Mouse (Mus musculus): ENCODE results near the gene Gm45623. TPM values are rescaled to one million over a fixed set of nuclear protein-coding genes. Genes with fewer than 3 reads are reported as not detected.

Gene Gm45623
- polyA plus RNA-seq, 1 experiment from 2014 or later = 1.9 TPM

- H3K36me3 ChIP-seq (ENCODE audit: control insufficient read depth, insufficient read depth, low read length) = peaks cover 6% of the 10 kb centered on the region
- H3K27me3 ChIP-seq (ENCODE audit: control insufficient read depth, insufficient read depth, low read length) = no peaks in the 10 kb centered on the region
- H3K4me3 ChIP-seq (replicated peaks; ENCODE audit: low read length) = no peak overlapping the region
- H3K4me1 ChIP-seq (ENCODE audit: control insufficient read depth, insufficient read depth, low read length) = peaks cover 15% of the 10 kb centered on the region
- no peak overlapping the region for H3K27ac ChIP-seq (ENCODE audit: low read length)
- H3K9ac ChIP-seq (ENCODE audit: low read length) = no peak overlapping the region
- 91% methylated on average over 2 of the region's 2 CpGs for WGBS
- H3K9me3 ChIP-seq (replicated peaks; ENCODE audit: control insufficient read depth, low read length) = no peaks in the 10 kb centered on the region; the same call in 1 of the 2 replicates
- no peak for ATAC-seq (ENCODE audit: insufficient read depth, low FRiP score)
- H3K4me2 ChIP-seq (ENCODE audit: low read depth, low read length) = no peak overlapping the region
These were observed 41.4 kb downstream of the Gm45623 start for GRCm38 (mm10) chr13:56712221-56712620.

DNA sequence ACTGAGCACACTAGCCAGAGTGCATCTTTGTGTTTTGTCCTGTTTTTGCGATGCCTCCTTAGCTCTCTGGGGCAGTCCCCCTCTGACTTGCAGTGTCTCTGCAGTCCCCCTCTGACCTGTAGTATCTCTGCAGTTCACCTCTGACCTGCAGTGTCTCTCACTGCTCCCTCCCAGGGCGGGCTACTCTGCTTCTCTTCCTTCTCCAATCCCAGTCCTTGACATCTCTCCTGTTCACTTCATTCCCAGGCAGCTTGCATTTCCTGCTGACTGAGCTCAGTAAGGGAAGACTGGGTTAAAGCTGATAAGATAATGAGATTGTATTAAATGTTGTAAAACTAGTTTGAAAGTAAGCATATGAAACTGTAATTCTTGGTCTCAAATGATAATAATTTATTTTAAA lies 43.0 kb downstream of the Gm45623 start:
- Histone ChIP-seq H3K9me3 (replicated peaks; ENCODE audit: control insufficient read depth, low read length) (no peaks in the 10 kb centered on the region; the same call in 1 of the 2 replicates), H3K4me3 (replicated peaks; ENCODE audit: low read length) (no peak overlapping the region), H3K27me3 (ENCODE audit: control insufficient read depth, insufficient read depth, low read length) (no peaks in the 10 kb centered on the region), H3K4me2 (ENCODE audit: low read depth, low read length) (no peak overlapping the region), H3K9ac (ENCODE audit: low read length) (peak overlapping the region; percentile 3; the same call in 1 of the 2 replicates), H3K36me3 (ENCODE audit: control insufficient read depth, insufficient read depth, low read length) (peaks cover 6% of the 10 kb centered on the region), H3K4me1 (ENCODE audit: control insufficient read depth, insufficient read depth, low read length) (peaks cover 22% of the 10 kb centered on the region), H3K27ac (ENCODE audit: low read length) (0 out of 2 replicates have a peak overlapping the region, but pooled peaks have one; percentile 29)
- WGBS = 48% methylated on average over 2 of the region's 2 CpGs
- 0 out of 2 replicates have a peak, but pooled peaks have one; percentile 17 for ATAC-seq (ENCODE audit: insufficient read depth, low FRiP score)

- Histone ChIP-seq H3K9ac (ENCODE audit: low read length) (no peak overlapping the region), H3K27me3 (ENCODE audit: control insufficient read depth, insufficient read depth, low read length) (no peaks in the 10 kb centered on the region), H3K36me3 (ENCODE audit: control insufficient read depth, insufficient read depth, low read length) (peaks cover 6% of the 10 kb centered on the region), H3K4me1 (ENCODE audit: control insufficient read depth, insufficient read depth, low read length) (peaks cover 39% of the 10 kb centered on the region), H3K4me3 (replicated peaks; ENCODE audit: low read length) (no peak overlapping the region), H3K9me3 (replicated peaks; ENCODE audit: control insufficient read depth, low read length) (no peaks in the 10 kb centered on the region; the same call in 1 of the 2 replicates), H3K4me2 (ENCODE audit: low read depth, low read length) (no peak overlapping the region), H3K27ac (ENCODE audit: low read length) (no peak overlapping the region)
- WGBS = 64% methylated on average over 4 of the region's 4 CpGs
- no peak for ATAC-seq (ENCODE audit: insufficient read depth, low FRiP score)
These were observed 46.0 kb downstream of the Gm45623 start for GRCm38 (mm10) chr13:56707606-56708005.

DNA sequence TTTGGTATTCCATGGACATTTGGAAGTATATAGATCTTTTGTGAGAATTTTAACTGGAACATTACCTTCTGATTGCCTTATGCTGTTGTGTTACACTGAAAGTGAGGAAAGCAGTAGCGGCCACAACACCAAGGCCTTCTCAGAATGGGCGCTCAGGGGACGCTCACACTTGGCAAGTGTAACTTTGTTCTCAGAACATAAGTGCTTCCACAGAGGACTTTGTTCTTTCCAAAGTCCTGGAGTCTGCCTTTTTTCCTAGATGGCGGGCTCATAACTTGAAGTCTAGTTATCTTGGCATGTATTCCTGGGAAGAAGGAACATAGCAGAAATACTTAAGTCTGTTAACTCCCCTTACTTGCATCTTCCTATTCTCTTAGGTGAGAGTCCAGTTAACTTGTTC lies 46.5 kb downstream of the Gm45623 start:
- ATAC-seq (ENCODE audit: insufficient read depth, low FRiP score) = no peak
- Histone ChIP-seq H3K4me1 (ENCODE audit: control insufficient read depth, insufficient read depth, low read length) (peaks cover 43% of the 10 kb centered on the region), H3K9ac (ENCODE audit: low read length) (no peak overlapping the region), H3K9me3 (replicated peaks; ENCODE audit: control insufficient read depth, low read length) (no peaks in the 10 kb centered on the region), H3K4me3 (replicated peaks; ENCODE audit: low read length) (no peak overlapping the region), H3K27ac (ENCODE audit: low read length) (no peak overlapping the region), H3K27me3 (ENCODE audit: control insufficient read depth, insufficient read depth, low read length) (no peaks in the 10 kb centered on the region), H3K36me3 (ENCODE audit: control insufficient read depth, insufficient read depth, low read length) (peaks cover under 1% of the 10 kb centered on the region; the same call in 1 of the 2 replicates), H3K4me2 (ENCODE audit: low read depth, low read length) (no peak overlapping the region)
- 88% methylated on average over 4 of the region's 4 CpGs for WGBS

- ATAC-seq (ENCODE audit: insufficient read depth, low FRiP score) = no peak
- WGBS = 48% methylated on average over 2 of the region's 2 CpGs
- peak overlapping the region; percentile 99; the same call in 1 of the 2 replicates for H3K27ac ChIP-seq (ENCODE audit: low read length)
- H3K4me3 ChIP-seq (replicated peaks; ENCODE audit: low read length) = peak overlapping the region; percentile 64
- peaks cover 39% of the 10 kb centered on the region for H3K4me1 ChIP-seq (ENCODE audit: control insufficient read depth, insufficient read depth, low read length)
- no peaks in the 10 kb centered on the region for H3K27me3 ChIP-seq (ENCODE audit: control insufficient read depth, insufficient read depth, low read length)
- H3K4me2 ChIP-seq (ENCODE audit: low read depth, low read length) = peak overlapping the region; percentile 80
- H3K36me3 ChIP-seq (ENCODE audit: control insufficient read depth, insufficient read depth, low read length) = no peaks in the 10 kb centered on the region
- H3K9me3 ChIP-seq (replicated peaks; ENCODE audit: control insufficient read depth, low read length) = no peaks in the 10 kb centered on the region
- H3K9ac ChIP-seq (ENCODE audit: low read length) = peak overlapping the region; percentile 99; the same call in 1 of the 2 replicates
These were observed 49.0 kb downstream of the Gm45623 start for GRCm38 (mm10) chr13:56704596-56704995.

- Histone ChIP-seq H3K9me3 (replicated peaks; ENCODE audit: control insufficient read depth, low read length) (no peaks in the 10 kb centered on the region), H3K4me1 (ENCODE audit: control insufficient read depth, insufficient read depth, low read length) (peaks cover 35% of the 10 kb centered on the region), H3K4me2 (ENCODE audit: low read depth, low read length) (peak overlapping the region; percentile 80), H3K4me3 (replicated peaks; ENCODE audit: low read length) (peak overlapping the region; percentile 64), H3K9ac (ENCODE audit: low read length) (peak overlapping the region; percentile 99), H3K27me3 (ENCODE audit: control insufficient read depth, insufficient read depth, low read length) (no peaks in the 10 kb centered on the region), H3K27ac (ENCODE audit: low read length) (peak overlapping the region; percentile 99), H3K36me3 (ENCODE audit: control insufficient read depth, insufficient read depth, low read length) (no peaks in the 10 kb centered on the region)
- peak; percentile 11 for ATAC-seq (ENCODE audit: insufficient read depth, low FRiP score)
- under 1% methylated on average over 11 of the region's 11 CpGs for WGBS
These were observed 49.7 kb downstream of the Gm45623 start for GRCm38 (mm10) chr13:56703871-56704321.

DNA sequence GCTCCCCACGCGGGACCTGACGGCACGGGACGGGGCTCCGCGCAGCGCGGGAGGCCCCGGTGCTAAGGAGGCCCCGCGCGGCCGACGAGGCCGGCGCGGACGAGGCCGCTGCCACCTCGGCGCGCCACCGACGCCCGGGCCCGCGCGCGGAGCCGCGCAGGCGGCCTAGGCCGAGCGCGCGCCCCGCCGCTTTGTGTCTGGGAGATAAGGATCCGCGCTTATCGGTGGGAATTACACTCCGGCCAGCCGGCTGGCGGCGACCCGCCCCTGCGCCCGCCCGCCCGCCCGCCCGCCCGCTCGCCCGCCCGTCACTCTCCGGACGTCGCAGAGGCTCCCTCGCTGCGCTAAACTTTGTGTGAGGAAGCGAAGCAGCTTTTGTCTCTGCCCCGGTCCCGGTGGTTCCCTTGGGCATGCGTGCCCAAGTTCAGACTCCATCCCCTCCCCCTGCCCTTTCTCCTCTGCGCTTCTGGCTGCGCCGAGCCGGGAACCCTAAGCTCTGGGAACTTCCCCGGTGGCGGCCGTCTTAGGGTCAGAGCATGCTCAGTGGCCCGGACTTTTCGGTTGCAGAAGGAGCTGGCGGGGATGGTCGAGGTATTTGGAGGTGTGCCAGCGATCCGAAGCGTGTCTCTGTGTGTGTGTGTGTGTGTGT lies 50.3 kb downstream of the Gm45623 start:
- Histone ChIP-seq H3K9me3 (replicated peaks; ENCODE audit: control insufficient read depth, low read length) (no peaks in the 10 kb centered on the region), H3K4me3 (replicated peaks; ENCODE audit: low read length) (peak overlapping the region; percentile 64), H3K4me2 (ENCODE audit: low read depth, low read length) (peak overlapping the region; percentile 80), H3K9ac (ENCODE audit: low read length) (peak overlapping the region; percentile 99), H3K27me3 (ENCODE audit: control insufficient read depth, insufficient read depth, low read length) (no peaks in the 10 kb centered on the region), H3K4me1 (ENCODE audit: control insufficient read depth, insufficient read depth, low read length) (peaks cover 38% of the 10 kb centered on the region), H3K27ac (ENCODE audit: low read length) (peak overlapping the region; percentile 99), H3K36me3 (ENCODE audit: control insufficient read depth, insufficient read depth, low read length) (no peaks in the 10 kb centered on the region)
- ATAC-seq (ENCODE audit: insufficient read depth, low FRiP score) = peak; percentile 80
- WGBS = under 1% methylated on average over 62 of the region's 80 CpGs

DNA sequence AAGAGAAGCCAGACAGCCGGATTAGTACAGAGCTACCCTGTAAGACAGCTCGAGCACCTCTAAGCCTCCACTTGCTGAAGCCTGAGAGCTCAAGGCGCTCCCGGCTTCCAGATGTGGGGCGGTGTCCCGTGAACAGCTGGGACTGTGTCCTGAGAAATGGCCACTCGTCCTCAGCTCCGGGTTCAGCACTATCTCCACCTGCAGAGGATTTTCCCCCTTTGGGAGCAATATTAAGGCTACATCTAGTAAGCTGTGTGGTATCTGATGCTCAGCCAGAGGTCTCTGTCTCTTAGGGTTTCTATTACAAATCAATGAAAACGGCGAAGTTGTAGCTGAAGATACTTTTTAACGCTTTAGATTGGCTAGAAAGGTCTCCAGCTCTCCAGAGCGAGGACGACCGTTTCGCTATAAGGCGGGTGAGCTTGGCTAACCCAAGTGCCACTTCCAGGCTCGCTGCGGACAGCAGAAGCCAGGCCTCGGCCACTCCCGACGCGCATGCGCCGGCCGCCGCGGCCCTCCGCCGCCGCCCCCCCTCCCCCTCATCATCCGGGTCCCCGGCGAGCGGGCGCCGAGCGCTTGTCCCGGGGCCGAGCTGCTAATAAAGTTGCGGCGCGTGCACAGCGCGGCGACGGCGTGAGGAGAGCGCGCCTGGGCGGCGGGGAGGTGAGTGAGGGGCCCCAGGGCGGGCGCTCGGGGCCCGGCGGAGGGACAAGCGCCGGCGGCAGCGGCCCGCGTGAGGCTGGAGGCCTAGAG lies 51.0 kb downstream of the Gm45623 start, which contains the start of gene Smad5:
Smad5 (plus strand) TSS at position 542 of the 753 bp plus-strand sequence.
- WGBS = 4% methylated on average over 56 of the region's 62 CpGs
- Histone ChIP-seq H3K9ac (ENCODE audit: low read length) (peak within 1 kb of the TSS; percentile 99), H3K4me3 (replicated peaks; ENCODE audit: low read length) (peak within 1 kb of the TSS; percentile 64)

More for the DNA sequence above, 51.0 kb downstream of the Gm45623 start, which contains the start of gene Smad5:
- peaks cover 39% of the 10 kb centered on the region for H3K4me1 ChIP-seq (ENCODE audit: control insufficient read depth, insufficient read depth, low read length)
- no peaks in the 10 kb centered on the region for H3K27me3 ChIP-seq (ENCODE audit: control insufficient read depth, insufficient read depth, low read length)
- peak within 1 kb of the TSS; percentile 99 for H3K27ac ChIP-seq (ENCODE audit: low read length)
- H3K4me2 ChIP-seq (ENCODE audit: low read depth, low read length) = peak within 1 kb of the TSS; percentile 80
- no peaks in the 10 kb centered on the region for H3K36me3 ChIP-seq (ENCODE audit: control insufficient read depth, insufficient read depth, low read length)
- ATAC-seq (ENCODE audit: insufficient read depth, low FRiP score) = peak; percentile 88
- H3K9me3 ChIP-seq (replicated peaks; ENCODE audit: control insufficient read depth, low read length) = no peaks in the 10 kb centered on the region

Measured in stomach, embryonic 16.5 days (tissue).